Mouse (Mus musculus) olfactory bulb, adult 2 months (tissue): Measurements from ENCODE around the gene Tmem217.

ENCODE experiments used
- CTCF ChIP-seq: fragments of 200-500 bp; IDR thresholded peaks from 2 replicates; pipeline ENCODE4 v1.5.1; 2012; ENCODE audit warnings: low read depth, mild to moderate bottlenecking, low read length, moderate library complexity; ENCODE audit not compliant: insufficient read depth
- POLR2A ChIP-seq: fragments of 200-500 bp; IDR thresholded peaks from 2 replicates; pipeline ENCODE4 v1.6.1; 2012; ENCODE audit warnings: mild to moderate bottlenecking, low read depth, low read length, moderate library complexity; ENCODE audit not compliant: insufficient read depth

DNA sequence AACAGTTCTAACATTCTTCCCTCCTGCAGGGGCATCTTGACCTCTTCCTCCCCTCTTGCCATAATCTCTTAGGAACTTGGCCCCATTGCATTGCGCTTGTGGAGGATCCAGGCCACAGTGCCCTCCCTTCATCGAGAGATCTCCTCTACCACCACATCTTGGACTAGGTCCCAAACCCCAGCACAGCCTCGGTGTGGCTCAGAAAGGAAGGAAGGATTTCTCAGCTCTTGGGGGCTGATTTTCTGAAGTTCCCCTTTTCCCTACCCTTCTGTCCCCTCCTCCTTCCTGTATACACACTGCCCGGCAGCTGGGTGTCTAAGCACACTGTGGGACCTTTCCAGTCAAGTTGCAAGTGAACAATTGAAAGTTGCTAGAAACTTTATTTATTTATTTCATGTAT, 54.2 kb downstream of the Tmem217 start:
- TF ChIP-seq POLR2A = no peak
- no peak for TF ChIP-seq CTCF
